Mouse (Mus musculus): Measurements from ENCODE around the gene Adgrl2.

Adgrl2 gene

GRCm38 (mm10) chr3:148920881-148921280 lies 69.5 kb downstream of the Adgrl2 start:
- no peak for DNase-seq

DNA sequence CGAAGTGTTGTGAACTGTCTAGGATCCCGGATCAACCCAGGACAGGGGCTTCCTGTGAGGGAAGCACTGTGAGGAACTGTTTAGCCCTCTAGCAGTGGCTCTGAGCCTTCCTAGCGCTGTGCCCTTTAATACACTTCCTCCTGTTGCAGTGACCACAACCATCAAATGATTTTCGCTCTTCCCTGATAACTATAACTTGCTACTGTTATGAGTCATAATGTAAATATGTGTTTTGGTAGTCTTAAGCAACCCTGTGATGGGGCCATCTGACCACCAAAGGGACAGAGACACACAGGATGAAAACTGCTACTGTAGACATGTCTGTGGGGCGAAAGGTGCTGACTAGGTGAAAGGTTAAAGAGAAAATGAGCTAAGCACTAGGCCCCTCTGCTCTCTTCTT lies 71.9 kb downstream of the Adgrl2 start:
- no peak for DNase-seq

- DNase-seq: no peak
Observed at GRCm38 (mm10) chr3:148917837-148918236, 72.5 kb downstream of the Adgrl2 start.

GRCm38 (mm10) chr3:148916226-148916625 lies 74.1 kb downstream of the Adgrl2 start:
- DNase-seq: no peak

- no peak for DNase-seq
Observed at GRCm38 (mm10) chr3:148912944-148913684, 77.2 kb downstream of the Adgrl2 start.

GRCm38 (mm10) chr3:148912536-148912935 lies 77.8 kb downstream of the Adgrl2 start:
- DNase-seq: no peak

DNA sequence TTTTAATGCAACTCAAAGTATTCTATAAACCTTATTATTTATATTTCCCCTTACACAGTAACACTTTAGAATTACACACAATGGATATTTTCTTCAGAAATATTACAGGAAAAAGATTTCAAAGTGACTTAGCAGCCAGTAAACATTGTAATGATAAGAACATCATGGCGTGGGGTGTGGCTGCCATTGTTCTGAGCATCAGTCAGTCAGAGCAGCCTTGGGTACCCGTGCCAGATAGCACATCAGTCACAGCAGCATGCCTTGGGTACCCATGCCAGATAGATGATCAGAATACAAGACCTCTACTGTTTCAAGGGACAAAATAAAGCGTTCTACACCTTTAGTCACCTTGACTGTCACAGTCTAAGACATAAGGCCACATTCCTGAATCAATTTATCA lies 82.5 kb downstream of the Adgrl2 start:
- no peak for DNase-seq

DNA sequence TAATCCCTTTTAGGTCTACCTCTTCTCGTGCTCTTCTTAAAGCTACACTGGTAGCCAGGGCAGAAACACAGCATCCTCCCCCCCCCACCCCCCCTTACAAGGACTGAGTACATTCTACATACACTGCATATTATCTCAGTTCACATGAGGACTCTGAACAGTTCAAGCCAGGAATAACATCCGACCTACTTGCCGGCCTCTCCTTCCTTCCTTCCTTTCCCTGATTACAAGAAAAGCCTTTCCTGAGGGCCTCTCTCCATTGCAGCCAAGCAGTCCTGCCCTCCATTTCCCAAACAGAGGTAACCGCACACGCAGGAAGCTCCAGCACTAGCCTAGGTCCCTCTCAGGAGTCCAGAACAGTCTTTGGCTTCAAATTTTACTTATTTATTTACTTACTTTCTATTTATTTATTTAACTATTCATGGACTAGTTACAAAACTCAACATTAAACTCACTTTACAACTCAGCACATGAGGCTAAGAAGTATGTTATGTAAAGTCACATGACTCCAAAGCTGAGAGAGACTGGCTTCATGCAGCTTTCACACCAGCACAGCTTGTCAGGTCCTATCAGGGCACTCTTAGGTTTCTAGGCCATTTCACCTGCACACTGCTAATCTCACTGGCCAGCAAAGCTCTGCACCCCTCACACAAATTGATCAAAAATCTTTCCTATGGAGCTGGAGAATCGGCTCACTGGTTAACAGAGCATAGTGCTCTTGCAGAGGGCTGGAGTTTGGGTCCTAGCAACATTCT lies 83.2 kb downstream of the Adgrl2 start:
- DNase-seq: no peak

DNA sequence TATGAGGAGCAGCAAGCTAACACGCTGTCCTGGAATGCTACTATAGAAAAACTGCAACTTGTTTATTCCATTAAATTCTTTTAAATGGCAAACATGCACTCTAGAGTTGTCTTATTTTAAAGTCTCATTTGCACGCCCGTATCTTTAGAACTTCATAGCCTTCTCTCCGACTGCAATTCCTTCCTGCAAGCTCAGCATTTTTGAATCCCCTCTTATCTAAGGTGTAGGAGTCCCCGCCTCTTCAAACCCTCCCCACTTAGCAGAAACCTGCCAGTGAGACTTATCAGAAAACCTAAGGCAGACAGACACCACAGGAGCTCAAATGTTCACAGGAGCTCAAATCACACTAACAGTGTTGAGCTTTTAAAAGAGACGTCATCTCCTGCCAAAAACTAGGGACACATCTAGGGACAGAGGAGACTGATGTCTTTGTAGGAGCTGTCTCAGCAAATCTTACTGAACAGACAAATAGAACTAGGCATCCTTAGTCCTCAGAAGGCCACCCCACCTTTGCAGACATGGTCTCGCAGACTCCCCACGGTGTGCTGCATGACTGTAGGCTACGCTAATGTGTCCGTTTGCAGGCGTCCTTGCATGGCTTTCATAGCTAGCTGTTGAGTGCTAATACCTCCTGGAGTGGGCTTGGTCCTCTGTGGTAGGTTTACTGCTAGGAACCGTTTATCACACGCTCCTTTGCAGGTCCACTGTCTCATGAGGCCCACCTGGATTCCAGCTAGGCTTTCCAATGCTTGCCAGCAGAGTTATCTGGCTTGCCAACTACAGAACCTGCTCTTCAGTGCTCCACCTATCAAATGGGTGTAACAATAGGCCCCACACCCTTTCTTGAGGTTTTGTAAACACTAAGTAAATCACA lies 84.2 kb downstream of the Adgrl2 start:
- DNase-seq: no peak

- DNase-seq: no peak
Observed at GRCm38 (mm10) chr3:148905435-148905834, 84.9 kb downstream of the Adgrl2 start.

DNA sequence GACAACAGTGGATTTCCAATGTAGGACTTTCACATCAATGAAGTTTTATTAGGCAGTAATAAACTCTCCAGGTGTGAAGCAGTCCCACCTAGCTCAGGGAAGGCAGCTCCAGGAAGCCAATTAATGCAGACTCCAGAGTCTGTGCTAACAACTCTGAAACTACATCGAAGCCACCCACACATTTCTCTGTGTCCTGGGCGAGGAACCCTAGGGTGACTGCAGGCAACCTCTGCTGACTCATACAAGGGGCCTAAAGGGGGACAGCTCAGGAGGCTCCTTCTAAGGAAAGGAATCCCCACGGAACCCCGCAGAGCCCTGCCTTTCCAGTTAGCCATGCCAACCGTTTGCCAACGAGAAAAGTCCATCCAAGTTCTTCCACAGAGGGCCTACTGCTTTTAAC lies 90.5 kb downstream of the Adgrl2 start:
- no peak for DNase-seq

GRCm38 (mm10) chr3:148899416-148899815 lies 90.9 kb downstream of the Adgrl2 start:
- no peak for DNase-seq

- DNase-seq: no peak
Observed at GRCm38 (mm10) chr3:148898535-148899250, 91.7 kb downstream of the Adgrl2 start.

GRCm38 (mm10) chr3:148896281-148896680 lies 94.1 kb downstream of the Adgrl2 start:
- DNase-seq: no peak

GRCm38 (mm10) chr3:148895396-148896109 lies 94.8 kb downstream of the Adgrl2 start:
- DNase-seq: no peak

GRCm38 (mm10) chr3:148894867-148895266 lies 95.5 kb downstream of the Adgrl2 start:
- DNase-seq: no peak

DNA sequence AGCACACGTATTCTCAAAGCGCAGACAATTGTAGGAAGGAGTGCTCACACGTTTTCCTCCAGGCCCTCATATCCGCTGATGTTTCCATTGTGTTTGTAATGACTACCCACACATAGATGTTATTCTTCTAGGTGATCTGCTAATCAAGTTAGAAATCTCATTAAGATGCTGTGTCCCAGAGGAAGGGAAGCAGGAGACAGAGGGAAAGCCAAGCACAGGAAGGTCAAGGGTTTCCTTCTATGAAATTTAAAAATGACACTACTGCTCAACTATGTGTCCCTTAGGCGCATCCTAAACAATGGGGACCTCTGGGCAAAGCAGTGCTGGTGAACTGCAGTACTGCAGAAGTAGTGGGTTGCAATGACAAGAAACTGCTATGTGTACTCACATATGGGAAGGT lies 102.5 kb downstream of the Adgrl2 start:
- DNase-seq: no peak

- no peak for DNase-seq
Observed at GRCm38 (mm10) chr3:148886956-148887355, 103.4 kb downstream of the Adgrl2 start.

DNA sequence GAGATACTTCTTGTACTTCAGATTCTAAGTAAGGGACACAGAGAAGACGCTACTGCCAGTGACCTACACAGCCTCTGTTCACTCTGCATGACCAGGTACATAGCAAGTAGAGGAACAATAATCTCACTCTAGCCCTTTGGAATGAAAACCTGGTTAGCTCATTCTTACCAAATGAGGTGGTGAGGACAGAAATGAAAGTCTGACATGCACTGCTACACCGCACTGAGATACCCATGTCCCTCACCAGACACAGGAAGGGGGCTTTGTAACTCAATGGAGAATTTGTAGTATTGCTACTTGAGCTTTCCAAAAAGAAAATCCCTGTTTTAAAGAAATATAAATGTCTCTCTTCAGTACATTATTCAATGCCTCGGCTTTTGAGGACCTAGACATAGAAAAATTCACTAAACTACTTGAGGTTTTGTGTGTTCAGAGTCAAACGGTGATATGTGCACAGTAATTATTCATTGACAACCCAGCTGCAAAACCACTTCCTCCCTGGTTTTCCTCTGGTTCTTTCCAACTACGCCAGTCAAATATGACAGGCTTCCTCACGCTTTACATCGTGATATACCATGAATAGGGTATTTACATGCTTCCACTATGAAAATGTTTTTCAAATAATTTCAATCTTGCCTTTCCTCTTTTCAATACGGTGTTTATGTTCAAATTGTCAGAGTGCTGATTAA lies 104.2 kb downstream of the Adgrl2 start:
- no peak for DNase-seq

- no peak for DNase-seq
Observed at GRCm38 (mm10) chr3:148885184-148885583, 105.2 kb downstream of the Adgrl2 start.

GRCm38 (mm10) chr3:148881431-148881830 lies 108.9 kb downstream of the Adgrl2 start:
- DNase-seq: no peak
